Mouse (Mus musculus) testis, postnatal 10 days (tissue): ENCODE measurements around the gene Selplg.
A peak's percentile ranks its signal among the peaks of the same experiment; 100 is the strongest.
"Not testable (repeated sequence)": the region's sequence is repeated elsewhere in the genome, so short reads cannot be mapped to it uniquely, and the experiment has no call there.

ENCODE experiments used
- DNase-seq: peaks from one replicate; pipeline ENCODE4 v3.0.0; 2021; ENCODE audit warnings: low spot score

Selplg gene

GRCm38 (mm10) chr5:113790453-113791196, 41.8 kb downstream of the Selplg start:
- DNase-seq: no peak

GRCm38 (mm10) chr5:113789075-113789788, 43.2 kb downstream of the Selplg start:
- DNase-seq: peak; percentile 59

- DNase-seq: no peak
Observed at GRCm38 (mm10) chr5:113788645-113789044, 43.8 kb downstream of the Selplg start.

- DNase-seq: no peak
Observed at GRCm38 (mm10) chr5:113786985-113787384, 45.5 kb downstream of the Selplg start.

GRCm38 (mm10) chr5:113784104-113784503, 48.3 kb downstream of the Selplg start:
- DNase-seq: peak; percentile 71

GRCm38 (mm10) chr5:113783581-113784001, 48.9 kb downstream of the Selplg start:
- DNase-seq: peak; percentile 56

GRCm38 (mm10) chr5:113782624-113783023, 49.8 kb downstream of the Selplg start:
- no peak for DNase-seq

GRCm38 (mm10) chr5:113781875-113782274, 50.6 kb downstream of the Selplg start:
- DNase-seq: no peak

- no peak for DNase-seq
Observed at GRCm38 (mm10) chr5:113781254-113781653, 51.2 kb downstream of the Selplg start.

GRCm38 (mm10) chr5:113780763-113781162, 51.7 kb downstream of the Selplg start:
- no peak for DNase-seq

- DNase-seq: no peak
Observed at GRCm38 (mm10) chr5:113780082-113780752, 52.2 kb downstream of the Selplg start.

- DNase-seq: no peak
Observed at GRCm38 (mm10) chr5:113779569-113779968, 52.9 kb downstream of the Selplg start.

- DNase-seq: not testable (repeated sequence)
Observed at GRCm38 (mm10) chr5:113777728-113778127, 54.7 kb downstream of the Selplg start.

GRCm38 (mm10) chr5:113776896-113777226, 55.6 kb downstream of the Selplg start:
- DNase-seq: no peak

- no peak for DNase-seq
Observed at GRCm38 (mm10) chr5:113776128-113776895, 56.1 kb downstream of the Selplg start.

- DNase-seq: no peak
Observed at GRCm38 (mm10) chr5:113775585-113775984, 56.9 kb downstream of the Selplg start.

GRCm38 (mm10) chr5:113773664-113774063, 58.8 kb downstream of the Selplg start:
- DNase-seq: peak; percentile 95

GRCm38 (mm10) chr5:113772905-113773519, 59.4 kb downstream of the Selplg start:
- no peak for DNase-seq

- DNase-seq: peak; percentile 98
Observed at GRCm38 (mm10) chr5:113772450-113772895, 60.0 kb downstream of the Selplg start, which contains the start of the genes Sart3 and Iscu. Gene Sart3, minus strand, starts transcription at chr5:113772510. Gene Iscu, plus strand, starts transcription at chr5:113772748.

- DNase-seq: peak; percentile 86
Observed at GRCm38 (mm10) chr5:113771213-113772162, 61.0 kb downstream of the Selplg start.
